Mouse (Mus musculus) forebrain, embryonic 16.5 days (tissue): Measurements from ENCODE around the gene Ppfia2. TPM values are rescaled to one million over a fixed set of nuclear protein-coding genes. Genes with fewer than 3 reads are reported as not detected.
A peak's percentile ranks its signal among the peaks of the same experiment; 100 is the strongest.

Experiments
- ATAC-seq: fragments of 200-750 bp; cut with Nextera tagmentation; 2 replicates; pipeline ENCODE4 v1.8.0; 2017; ENCODE audit warnings: mild to moderate bottlenecking, moderate library complexity
- H3K27ac ChIP-seq: fragments of 300-500 bp; sonication (generic); 2 replicates; pipeline ENCODE4 v1.5.1; 2014; ENCODE audit warnings: low read length, control low read depth
- H3K27me3 ChIP-seq: fragments of 300-500 bp; sonication (generic); replicated peaks from 2 replicates; pipeline ENCODE4 v1.6.1; 2014; ENCODE audit warnings: low read length; ENCODE audit not compliant: control insufficient read depth, insufficient read depth
- H3K36me3 ChIP-seq: fragments of 300-500 bp; sonication (generic); 2 replicates; pipeline ENCODE4 v1.6.1; 2014; ENCODE audit not compliant: control insufficient read depth, insufficient read depth
- H3K4me1 ChIP-seq: fragments of 300-500 bp; sonication (generic); replicated peaks from 2 replicates; pipeline ENCODE4 v1.6.1; 2014; ENCODE audit warnings: low read length; ENCODE audit not compliant: control insufficient read depth, insufficient read depth
- H3K4me2 ChIP-seq: fragments of 300-500 bp; sonication (generic); 2 replicates; pipeline ENCODE4 v1.6.1; 2014; ENCODE audit warnings: mild to moderate bottlenecking, low read length, control low read depth
- H3K4me3 ChIP-seq: fragments of 300-500 bp; sonication (generic); replicated peaks from 2 replicates; pipeline ENCODE4 v1.5.1; 2014; ENCODE audit warnings: mild to moderate bottlenecking, low read length, control low read depth
- H3K9ac ChIP-seq: fragments of 300-500 bp; sonication (generic); replicated peaks from 2 replicates; pipeline ENCODE4 v1.6.1; 2014; ENCODE audit warnings: low read depth, low read length, control low read depth
- H3K9me3 ChIP-seq: fragments of 300-500 bp; sonication (generic); 2 replicates; pipeline ENCODE4 v1.6.1; 2016; ENCODE audit warnings: low read length; ENCODE audit not compliant: control insufficient read depth
- WGBS: fragments of 180-500 bp; shearing (Covaris S2); extraction: QIAGEN DNeasy Blood & Tissue Kit; methylation state at CpG from one replicate; pipeline ENCODE4 v1.1.7; 2014; 5-methylcytosine and 5-hydroxymethylcytosine counted together
- polyA plus RNA-seq: library from polyadenylated mRNA; unstranded; fragments of >200 nt; fragmentation: Nextera tagmentation; extraction: Ambion mirVana; gene quantifications from 2 replicates; pipeline ENCODE4 v1.2.1, GENCODE M21; 2015

Gene Ppfia2
- polyA plus RNA-seq, 1 experiment from 2014 or later: 39.4 TPM

DNA sequence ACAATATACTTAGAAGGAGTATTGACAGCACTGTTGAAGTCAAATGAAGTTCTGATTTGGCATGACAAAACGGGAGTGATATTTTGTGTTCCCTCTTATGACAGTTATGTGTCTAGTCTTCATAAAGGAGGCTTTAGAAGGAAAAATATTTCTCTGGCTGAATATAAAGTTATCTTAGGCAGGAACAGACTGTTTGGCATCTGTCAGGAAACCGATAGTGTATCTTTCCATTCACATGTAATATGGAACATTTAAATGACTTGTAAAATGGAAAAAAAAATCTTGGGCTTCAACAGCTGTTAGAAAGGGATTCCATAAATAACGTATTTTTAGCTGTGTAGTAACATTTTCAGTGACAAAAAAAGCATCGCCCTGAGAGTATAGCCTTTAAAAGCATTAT is 400.1 kb downstream of the Ppfia2 start:
- no peak overlapping the region for H3K4me2 ChIP-seq
- no peaks in the 10 kb centered on the region for H3K9me3 ChIP-seq
- peak; percentile 72 for ATAC-seq
- WGBS: 63% methylated on average over 4 of the region's 4 CpGs
- 0 out of 2 replicates have a peak, but pooled peaks cover 3% of the 10 kb centered on the region for H3K4me1 ChIP-seq
- H3K4me3 ChIP-seq: no peak overlapping the region
- no peaks in the 10 kb centered on the region for H3K27me3 ChIP-seq
- no peaks in the 10 kb centered on the region for H3K36me3 ChIP-seq
- no peak overlapping the region for H3K27ac ChIP-seq
- H3K9ac ChIP-seq: no peak overlapping the region

DNA sequence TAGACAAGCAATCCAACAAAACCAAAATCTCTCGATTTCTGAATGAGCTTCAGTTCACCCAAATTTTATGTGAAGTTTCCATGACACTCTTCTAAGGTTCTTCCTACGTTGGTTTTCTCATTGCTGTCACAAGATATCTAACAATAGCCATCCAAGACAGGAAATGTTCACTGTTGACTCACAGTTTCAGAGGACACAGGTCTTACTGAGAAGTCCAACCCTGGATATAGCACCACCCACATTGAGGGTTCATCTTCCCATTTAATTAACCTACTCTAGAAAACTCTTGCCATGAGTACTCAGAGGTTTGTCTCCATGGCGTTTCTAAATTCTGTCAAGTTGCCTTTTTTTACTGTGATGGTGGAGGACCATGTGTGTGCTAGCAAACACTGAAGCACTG is 401.7 kb downstream of the Ppfia2 start:
- H3K27me3 ChIP-seq: no peaks in the 10 kb centered on the region
- no peaks in the 10 kb centered on the region for H3K36me3 ChIP-seq
- no peak overlapping the region for H3K27ac ChIP-seq
- H3K4me1 ChIP-seq: 0 out of 2 replicates have a peak, but pooled peaks cover 3% of the 10 kb centered on the region
- 84% methylated on average over 3 of the region's 3 CpGs for WGBS
- no peak overlapping the region for H3K4me2 ChIP-seq
- H3K9ac ChIP-seq: no peak overlapping the region
- no peak overlapping the region for H3K4me3 ChIP-seq
- no peaks in the 10 kb centered on the region for H3K9me3 ChIP-seq
- ATAC-seq: no peak

DNA sequence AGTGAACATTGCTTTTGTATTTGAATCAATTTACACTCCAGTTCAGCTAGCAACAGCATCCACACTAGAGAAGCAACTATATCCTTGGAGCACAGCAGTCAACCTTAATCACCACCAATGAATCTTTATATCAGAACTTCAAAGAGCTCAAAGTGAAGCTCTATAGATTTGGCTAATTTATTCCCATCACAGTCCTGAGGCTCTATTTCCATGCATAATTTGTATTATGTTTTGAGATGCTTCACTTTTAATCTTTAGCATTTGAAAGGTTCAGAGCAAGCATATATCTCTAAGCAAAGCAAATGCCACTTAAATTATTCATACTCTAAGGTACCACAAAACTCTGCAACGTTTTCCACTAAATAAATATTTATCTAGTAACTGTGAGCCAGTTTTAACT is 402.6 kb downstream of the Ppfia2 start:
- H3K9me3 ChIP-seq: no peaks in the 10 kb centered on the region
- no peaks in the 10 kb centered on the region for H3K36me3 ChIP-seq
- no peak overlapping the region for H3K9ac ChIP-seq
- H3K27ac ChIP-seq: no peak overlapping the region
- no peaks in the 10 kb centered on the region for H3K27me3 ChIP-seq
- ATAC-seq: no peak
- WGBS: 59% methylated on average over 1 of the region's 1 CpGs
- H3K4me3 ChIP-seq: no peak overlapping the region
- H3K4me2 ChIP-seq: no peak overlapping the region
- H3K4me1 ChIP-seq: 0 out of 2 replicates have a peak, but pooled peaks cover 3% of the 10 kb centered on the region

DNA sequence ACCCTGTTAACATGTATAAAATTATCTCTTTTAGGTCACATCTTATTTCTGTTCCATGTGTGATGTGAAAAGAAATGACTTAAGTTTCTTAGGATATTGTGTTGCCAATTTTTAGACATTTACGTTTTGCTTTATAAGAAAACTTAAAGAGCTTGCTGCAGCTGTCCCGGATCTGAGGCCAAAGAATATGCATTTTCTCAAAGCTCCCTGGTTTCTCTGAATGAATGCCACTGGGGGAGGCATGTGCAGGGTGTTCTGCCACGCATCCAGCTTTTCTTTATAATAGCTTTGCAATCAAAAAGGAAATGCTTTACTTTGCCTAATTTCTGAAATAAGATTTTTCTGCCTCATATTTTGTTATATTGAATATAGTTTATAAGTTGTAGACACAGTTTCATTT is 411.2 kb downstream of the Ppfia2 start:
- Histone ChIP-seq H3K27me3 (no peaks in the 10 kb centered on the region), H3K4me1 (no peaks in the 10 kb centered on the region)
- 14% methylated on average over 3 of the region's 3 CpGs for WGBS

DNA sequence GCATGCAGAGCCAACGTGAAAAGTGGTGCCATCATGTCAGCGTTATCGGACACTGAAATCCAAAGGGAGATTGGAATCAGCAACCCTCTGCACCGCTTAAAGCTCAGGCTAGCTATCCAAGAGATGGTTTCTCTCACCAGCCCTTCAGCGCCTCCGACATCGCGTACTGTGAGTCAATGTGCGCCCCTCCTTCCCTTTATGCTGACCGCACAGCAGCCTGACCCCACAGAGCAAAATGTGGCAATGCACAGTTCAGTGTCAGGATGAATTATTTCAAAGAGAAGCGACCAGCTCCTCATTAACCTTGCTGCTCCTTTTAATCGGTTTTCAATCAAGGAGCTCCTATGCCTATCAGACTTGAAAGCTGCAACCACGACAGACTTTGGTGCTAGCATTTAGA is 426.2 kb downstream of the Ppfia2 start:
- Histone ChIP-seq H3K36me3 (peaks cover 4% of the 10 kb centered on the region; the same call in 1 of the 2 replicates), H3K4me3 (no peak overlapping the region), H3K4me1 (no peaks in the 10 kb centered on the region), H3K27ac (no peak overlapping the region), H3K27me3 (no peaks in the 10 kb centered on the region), H3K4me2 (no peak overlapping the region), H3K9me3 (no peaks in the 10 kb centered on the region), H3K9ac (no peak overlapping the region)
- no peak for ATAC-seq
- 51% methylated on average over 13 of the region's 13 CpGs for WGBS

More for the DNA sequence above, 411.2 kb downstream of the Ppfia2 start:
- Histone ChIP-seq H3K4me3 (no peak overlapping the region), H3K4me2 (no peak overlapping the region), H3K9me3 (no peaks in the 10 kb centered on the region), H3K27ac (no peak overlapping the region), H3K9ac (no peak overlapping the region), H3K36me3 (no peaks in the 10 kb centered on the region)
- no peak for ATAC-seq

DNA sequence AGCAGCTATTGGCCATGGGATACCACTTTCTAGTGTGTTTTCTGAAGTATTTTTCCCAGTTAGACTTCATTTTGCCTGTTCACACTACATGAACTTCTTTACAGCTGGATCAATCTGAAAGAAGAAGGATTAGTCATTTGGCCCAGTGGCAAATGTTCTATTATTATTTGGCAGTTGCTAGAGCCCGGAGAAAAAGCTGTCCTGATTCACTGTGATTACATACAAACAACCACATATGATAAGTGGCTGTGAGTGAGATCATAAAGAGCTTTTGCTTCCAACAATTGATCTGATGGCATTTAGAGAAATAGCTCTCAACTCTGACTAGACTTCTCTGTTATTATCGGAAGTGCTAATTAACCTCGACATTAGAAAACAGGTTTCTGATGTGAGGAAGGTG is 440.0 kb downstream of the Ppfia2 start:
- H3K4me3 ChIP-seq: no peak overlapping the region
- H3K9me3 ChIP-seq: no peaks in the 10 kb centered on the region
- no peak overlapping the region for H3K27ac ChIP-seq
- ATAC-seq: peak; percentile 45; the same call in 1 of the 2 replicates
- no peaks in the 10 kb centered on the region for H3K27me3 ChIP-seq
- no peak overlapping the region for H3K4me2 ChIP-seq
- no peaks in the 10 kb centered on the region; the same call in 1 of the 2 replicates for H3K4me1 ChIP-seq
- H3K36me3 ChIP-seq: peaks cover 3% of the 10 kb centered on the region; the same call in 1 of the 2 replicates
- no peak overlapping the region for H3K9ac ChIP-seq
- 19% methylated on average over 3 of the region's 3 CpGs for WGBS

DNA sequence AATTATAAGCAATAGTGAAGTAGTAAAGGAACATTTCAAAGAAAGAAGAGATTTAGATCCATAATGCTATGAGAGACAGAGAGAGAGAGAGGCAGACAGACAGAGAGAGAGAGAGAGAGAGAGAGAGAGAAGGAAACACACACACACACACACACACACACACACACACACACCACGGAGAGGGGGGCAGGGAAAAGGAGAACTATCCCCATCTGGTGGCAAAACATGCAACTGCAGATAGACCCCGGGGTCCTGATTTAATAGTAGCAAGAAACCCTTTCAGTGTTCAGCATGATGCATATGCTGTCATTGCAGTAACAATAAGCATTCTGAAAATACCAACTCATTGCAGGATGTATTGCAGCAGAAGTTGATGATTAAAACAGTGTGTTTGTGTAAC is 442.9 kb downstream of the Ppfia2 start:
- Histone ChIP-seq H3K9me3 (no peaks in the 10 kb centered on the region), H3K9ac (no peak overlapping the region), H3K36me3 (peaks cover 3% of the 10 kb centered on the region; the same call in 1 of the 2 replicates), H3K4me1 (no peaks in the 10 kb centered on the region; the same call in 1 of the 2 replicates), H3K4me2 (no peak overlapping the region), H3K4me3 (no peak overlapping the region), H3K27ac (no peak overlapping the region), H3K27me3 (no peaks in the 10 kb centered on the region)
- 0 out of 2 replicates have a peak, but pooled peaks have one; percentile 38 for ATAC-seq
- 41% methylated on average over 2 of the region's 2 CpGs for WGBS

DNA sequence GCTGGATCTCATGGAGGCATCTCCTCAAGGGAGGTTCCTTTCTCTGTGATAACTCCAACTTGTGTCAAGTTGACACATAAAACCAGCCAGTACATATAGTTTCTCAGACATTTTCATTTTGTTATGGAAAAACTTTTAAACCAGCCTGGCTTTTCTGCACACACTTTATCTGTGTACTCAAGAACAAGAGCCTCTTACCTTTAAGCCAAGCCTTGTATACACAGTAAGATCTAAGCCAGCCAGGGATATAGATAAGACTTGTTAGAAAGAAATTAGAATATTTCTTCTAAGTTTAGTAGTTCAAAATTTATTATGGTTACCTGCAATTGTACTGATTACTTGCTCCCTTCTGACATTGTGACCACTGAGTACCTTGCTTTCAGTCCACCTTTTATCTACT is 444.1 kb downstream of the Ppfia2 start:
- Histone ChIP-seq H3K27me3 (no peaks in the 10 kb centered on the region), H3K9ac (no peak overlapping the region), H3K4me2 (no peak overlapping the region), H3K36me3 (peaks cover 3% of the 10 kb centered on the region; the same call in 1 of the 2 replicates), H3K9me3 (no peaks in the 10 kb centered on the region), H3K4me3 (no peak overlapping the region), H3K4me1 (no peaks in the 10 kb centered on the region; the same call in 1 of the 2 replicates), H3K27ac (no peak overlapping the region)
- no peak for ATAC-seq

DNA sequence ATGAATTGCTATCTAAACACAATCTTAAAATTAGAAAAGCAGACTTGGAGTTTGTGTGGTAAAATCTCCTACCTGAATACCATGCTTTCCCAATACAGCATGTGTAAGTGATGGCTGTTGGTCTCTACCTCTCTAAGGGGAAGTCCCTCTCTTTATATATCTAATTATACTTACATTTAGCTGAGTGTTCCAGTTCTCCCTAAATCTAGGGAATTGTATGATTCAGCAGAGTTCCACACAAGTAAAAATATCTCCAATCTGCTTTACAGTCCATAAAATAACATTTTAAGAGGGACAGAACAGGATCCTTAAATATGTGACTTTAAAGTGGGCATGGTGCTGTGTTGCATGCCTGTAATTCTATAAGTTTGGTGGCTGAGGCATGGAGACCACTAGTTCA is 444.7 kb downstream of the Ppfia2 start:
- H3K9me3 ChIP-seq: no peaks in the 10 kb centered on the region
- no peak overlapping the region for H3K27ac ChIP-seq
- H3K9ac ChIP-seq: no peak overlapping the region
- no peaks in the 10 kb centered on the region for H3K27me3 ChIP-seq
- ATAC-seq: no peak
- no peaks in the 10 kb centered on the region; the same call in 1 of the 2 replicates for H3K4me1 ChIP-seq
- H3K36me3 ChIP-seq: peaks cover 3% of the 10 kb centered on the region; the same call in 1 of the 2 replicates
- H3K4me3 ChIP-seq: no peak overlapping the region
- H3K4me2 ChIP-seq: no peak overlapping the region

DNA sequence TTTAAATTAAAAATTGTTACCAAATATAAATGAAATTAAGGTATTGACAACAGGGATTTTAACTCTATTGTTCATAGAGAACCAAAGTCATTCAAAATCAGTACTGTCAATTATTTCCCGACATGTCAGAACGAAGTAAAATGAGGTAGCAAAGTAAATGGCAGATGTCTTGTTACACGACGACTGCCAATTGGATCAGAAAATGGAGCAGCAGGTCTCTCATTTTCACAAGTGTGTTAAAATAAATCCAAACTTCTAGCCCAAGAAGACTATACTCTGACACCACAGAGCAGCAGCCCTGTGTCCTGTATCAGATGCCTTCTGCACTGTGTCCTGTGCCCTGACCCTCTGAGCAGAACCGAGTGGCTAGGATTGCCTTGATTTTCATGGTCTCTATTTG is 454.2 kb downstream of the Ppfia2 start:
- 67% methylated on average over 5 of the region's 5 CpGs for WGBS
- H3K4me3 ChIP-seq: no peak overlapping the region

More for the DNA sequence above, 454.2 kb downstream of the Ppfia2 start:
- Histone ChIP-seq H3K27ac (no peak overlapping the region), H3K36me3 (no peaks in the 10 kb centered on the region), H3K4me2 (no peak overlapping the region), H3K9me3 (no peaks in the 10 kb centered on the region; the same call in 1 of the 2 replicates), H3K27me3 (no peaks in the 10 kb centered on the region), H3K4me1 (0 out of 2 replicates have a peak, but pooled peaks cover 6% of the 10 kb centered on the region), H3K9ac (no peak overlapping the region)
- peak; percentile 50; the same call in 1 of the 2 replicates for ATAC-seq
